Mouse (Mus musculus) thymus, postnatal 10 days (tissue): ENCODE results near the gene Fam168b.

Experiments
- DNase-seq, 2 experiments: peaks; one replicate each; pipeline ENCODE4 v3.0.0; 2021; ENCODE audit warnings: low spot score in 2 of 2

Fam168b gene

DNA sequence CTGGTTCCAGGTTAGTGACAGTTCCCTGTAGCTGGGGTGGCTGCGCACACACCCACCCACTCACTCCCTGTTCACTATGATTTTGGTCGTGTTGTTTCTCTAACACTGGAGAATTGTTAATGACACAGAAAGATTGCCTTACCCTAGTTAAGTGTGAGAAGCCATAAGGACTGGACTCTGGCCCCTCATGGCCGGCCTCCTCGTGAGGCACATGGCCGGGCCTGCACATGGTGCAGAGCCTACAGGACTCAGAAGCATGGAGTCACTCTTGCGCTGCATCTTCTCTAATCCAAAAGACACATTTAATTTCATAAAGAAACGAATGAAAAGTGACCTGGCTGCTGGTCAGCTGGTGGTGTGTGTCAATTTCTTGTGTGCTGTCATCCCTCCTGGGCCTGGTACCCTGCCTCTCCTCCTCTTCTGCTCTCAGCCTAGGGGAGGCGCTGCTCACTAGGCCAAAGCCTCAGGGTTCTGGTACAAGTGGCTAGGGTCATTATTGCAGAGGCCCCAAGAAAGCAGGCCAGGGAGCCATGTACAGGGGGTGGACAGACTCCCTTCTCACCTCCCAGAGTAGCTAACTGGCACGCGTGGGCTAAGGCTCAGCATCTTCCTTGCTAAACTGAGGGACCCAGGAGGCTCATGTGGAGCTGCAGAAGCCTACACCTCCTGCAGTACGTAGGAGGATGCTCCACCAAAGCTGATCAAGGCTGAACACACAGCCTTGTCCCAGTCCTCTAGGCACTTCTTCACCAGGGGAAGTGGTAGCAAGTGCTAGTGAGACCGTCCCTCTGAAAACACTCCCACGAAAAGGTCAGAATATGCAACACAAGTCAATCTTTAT, 30.2 kb downstream of the Fam168b start:
- no peak for DNase-seq

DNA sequence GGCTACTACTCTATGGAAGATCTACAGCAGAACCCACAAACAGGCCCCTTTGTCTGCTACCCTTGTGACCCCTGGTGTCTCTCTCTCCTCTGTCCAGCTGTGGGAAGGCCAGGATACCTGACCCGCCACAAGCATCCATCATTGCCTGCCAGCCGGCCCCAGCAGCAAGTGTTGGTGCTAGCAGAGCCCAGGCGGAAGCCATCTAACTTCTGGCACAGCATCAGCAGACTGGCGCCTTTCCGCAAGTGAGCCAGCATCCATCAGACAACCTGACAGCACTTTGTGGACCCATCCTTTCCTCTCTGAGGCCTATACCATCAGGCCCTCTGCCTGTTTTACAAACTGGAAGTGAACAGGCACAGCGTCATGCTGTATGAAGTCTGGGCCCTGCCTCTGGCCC, 31.3 kb downstream of the Fam168b start:
- DNase-seq, result no peak

DNA sequence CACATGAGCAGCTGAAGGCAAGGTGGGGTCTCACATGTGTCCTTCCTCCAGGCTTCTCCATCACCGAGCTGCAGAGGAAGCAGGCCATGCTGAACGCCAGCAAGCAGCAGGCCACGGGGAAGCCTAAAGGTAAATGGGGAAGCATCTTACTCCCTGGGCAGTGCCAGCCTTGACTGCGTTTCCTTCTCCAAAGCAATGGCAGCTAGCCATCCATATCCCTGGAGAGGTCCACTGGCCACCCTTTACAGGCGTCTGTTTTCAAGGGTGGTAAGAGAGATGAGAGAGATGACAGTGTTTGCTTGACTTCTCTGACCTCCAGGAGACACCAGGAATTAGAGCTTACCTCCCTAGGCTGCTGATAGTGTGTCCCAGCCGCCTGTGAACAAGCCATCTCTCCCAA, 31.8 kb downstream of the Fam168b start:
- DNase-seq, result no peak

DNA sequence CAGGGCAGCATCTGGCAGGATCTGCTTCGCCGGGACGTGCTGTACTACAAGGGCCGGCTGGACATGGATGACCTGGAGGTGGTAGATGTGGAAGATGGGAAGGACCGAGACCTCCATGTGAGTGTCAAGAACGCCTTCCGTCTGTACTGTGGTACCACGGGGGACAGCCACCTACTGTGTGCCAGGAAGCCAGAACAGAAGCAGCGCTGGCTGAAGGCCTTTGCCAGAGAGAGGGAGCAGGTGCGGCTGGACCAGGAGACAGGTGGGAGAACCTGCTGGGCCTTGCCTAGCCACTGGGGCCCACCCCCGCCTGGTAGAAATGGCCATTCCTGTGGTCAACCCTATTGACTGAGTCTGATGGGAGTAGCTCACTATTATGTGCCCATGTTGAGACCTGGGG, 32.6 kb downstream of the Fam168b start:
- no peak for DNase-seq

DNA sequence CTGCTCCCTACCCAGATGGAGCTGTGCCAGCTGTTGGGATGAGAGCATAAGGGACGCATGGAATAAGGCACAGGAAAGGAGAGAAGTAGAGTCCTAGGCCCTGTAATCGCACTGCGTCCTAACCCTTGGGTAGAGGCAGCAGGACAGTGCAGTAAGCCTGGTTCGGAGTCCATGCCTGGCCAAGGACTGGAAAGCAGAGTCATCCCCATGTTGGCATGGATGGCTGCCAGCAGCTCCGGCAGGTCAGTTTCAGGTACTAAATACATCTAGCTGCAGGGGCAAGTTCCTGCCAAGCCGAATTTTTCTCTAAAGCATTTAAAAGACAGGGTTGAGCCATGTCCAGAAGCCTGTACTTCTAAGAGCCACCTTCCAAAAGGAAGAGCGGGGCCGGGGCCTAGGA, 34.4 kb downstream of the Fam168b start:
- DNase-seq, result no peak

DNA sequence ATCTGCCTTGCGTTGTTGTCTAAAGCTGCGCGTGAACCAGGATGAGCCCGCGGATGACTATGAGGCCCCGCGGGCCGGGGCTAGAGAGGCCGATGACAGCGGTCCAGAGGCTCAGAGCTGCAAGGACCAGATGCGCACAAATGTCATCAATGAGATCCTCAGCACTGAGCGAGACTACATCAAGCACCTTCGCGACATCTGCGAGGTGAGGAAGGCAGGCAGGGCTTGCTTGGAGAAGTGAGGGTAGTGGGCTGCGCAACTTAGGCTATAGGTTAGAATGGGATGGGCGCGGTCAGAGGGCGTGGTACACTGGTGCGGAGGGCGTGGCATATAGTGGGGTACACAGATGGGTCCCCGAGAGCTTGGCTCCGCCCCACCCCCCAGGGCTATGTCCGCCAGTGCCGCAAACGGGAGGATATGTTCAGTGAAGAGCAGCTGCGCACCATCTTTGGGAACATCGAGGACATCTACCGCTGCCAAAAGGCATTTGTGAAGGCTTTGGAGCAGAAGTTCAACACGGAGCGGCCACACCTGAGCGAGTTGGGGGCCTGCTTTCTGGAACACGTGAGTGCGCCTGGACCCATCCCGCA, 36.8 kb downstream of the Fam168b start:
- no peak for DNase-seq

DNA sequence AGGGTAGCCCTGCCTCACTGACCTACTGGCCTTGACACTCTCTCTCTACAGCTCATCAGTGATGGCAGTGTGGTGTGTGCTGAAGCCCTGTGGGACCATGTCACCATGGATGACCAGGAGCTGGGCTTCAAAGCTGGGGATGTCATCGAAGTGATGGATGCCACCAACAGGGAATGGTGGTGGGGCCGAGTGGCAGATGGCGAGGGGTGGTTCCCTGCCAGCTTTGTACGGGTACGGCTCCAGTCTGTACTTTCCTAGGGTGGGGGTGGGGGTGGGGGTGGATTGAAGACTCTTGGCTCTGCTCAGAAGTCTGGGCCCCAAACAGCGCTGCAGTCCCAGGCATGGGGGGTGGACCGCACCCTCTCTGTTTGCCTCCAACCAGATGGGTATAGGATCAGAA, 38.0 kb downstream of the Fam168b start:
- DNase-seq, result no peak

DNA sequence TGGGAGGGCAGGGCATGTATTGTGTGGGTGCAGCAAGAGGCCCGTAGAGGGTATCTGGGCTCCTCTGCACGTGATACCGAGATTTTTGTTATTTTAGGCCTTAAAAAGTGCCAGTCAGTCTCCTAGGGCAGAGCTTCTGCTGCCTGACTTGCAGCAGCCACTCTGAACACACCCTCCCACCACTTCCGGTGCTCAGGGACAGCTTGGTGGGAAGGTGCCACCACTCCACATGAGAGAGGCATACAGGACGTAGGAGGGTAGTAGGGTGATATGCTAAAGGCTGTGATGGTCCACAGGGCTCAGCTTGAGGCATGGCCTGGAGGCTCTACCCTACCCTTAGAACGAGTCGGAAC, 40.6 kb downstream of the Fam168b start:
- peak; percentile 69 for DNase-seq

DNA sequence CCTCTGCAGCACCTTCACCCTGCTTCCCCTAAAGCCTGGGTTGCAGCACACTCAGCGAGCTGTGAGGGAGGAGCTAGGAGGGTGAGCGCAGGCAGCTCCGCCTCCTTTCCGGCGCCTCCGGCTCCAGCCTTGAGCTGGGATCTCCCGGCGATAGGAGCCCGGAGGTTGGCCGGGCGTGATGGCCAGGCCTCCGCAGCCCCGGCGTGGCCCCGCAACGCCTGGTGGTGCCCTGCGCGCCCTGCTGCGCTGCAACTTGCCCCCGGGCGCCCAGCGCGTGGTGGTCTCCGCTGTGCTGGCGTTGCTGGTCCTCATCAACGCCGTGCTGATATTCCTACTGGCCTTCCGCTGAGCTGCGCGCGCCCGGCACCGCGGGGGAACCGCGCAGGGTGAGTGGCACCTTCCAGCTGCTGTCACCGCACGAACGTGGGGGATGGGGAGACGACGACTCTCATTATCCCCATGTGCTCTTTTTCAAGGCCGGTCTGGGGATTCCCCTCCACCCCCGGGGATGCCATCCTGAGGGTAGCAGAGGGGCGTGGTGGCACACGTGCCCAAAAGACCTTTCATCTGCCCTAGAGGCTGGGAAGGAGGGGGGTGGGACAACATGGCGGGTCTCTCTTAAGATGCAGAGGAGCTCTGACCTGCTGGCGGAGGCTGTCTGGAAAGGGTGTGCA, 41.1 kb downstream of the Fam168b start:
- peak; percentile 63 to 64 for DNase-seq

DNA sequence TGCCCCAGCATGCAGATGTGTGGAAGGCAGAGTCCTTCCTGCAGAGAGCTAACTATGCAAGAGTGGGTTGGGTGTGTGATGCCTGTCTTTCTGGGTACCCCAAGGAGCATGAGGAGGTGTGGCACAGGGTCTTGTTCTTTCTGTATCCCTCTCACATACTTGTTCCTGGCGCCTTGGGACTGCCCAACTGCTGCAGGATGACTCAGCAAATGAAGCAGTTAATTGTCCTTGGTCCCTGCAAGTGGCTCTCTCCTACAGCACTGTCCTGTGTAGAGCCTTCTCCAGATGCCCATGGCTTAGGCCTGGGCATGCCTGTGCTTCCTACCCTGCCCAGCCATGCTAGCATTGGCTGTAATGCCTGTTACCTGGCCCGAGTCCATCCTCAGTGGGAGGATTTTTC, 43.7 kb downstream of the Fam168b start:
- DNase-seq, result no peak

DNA sequence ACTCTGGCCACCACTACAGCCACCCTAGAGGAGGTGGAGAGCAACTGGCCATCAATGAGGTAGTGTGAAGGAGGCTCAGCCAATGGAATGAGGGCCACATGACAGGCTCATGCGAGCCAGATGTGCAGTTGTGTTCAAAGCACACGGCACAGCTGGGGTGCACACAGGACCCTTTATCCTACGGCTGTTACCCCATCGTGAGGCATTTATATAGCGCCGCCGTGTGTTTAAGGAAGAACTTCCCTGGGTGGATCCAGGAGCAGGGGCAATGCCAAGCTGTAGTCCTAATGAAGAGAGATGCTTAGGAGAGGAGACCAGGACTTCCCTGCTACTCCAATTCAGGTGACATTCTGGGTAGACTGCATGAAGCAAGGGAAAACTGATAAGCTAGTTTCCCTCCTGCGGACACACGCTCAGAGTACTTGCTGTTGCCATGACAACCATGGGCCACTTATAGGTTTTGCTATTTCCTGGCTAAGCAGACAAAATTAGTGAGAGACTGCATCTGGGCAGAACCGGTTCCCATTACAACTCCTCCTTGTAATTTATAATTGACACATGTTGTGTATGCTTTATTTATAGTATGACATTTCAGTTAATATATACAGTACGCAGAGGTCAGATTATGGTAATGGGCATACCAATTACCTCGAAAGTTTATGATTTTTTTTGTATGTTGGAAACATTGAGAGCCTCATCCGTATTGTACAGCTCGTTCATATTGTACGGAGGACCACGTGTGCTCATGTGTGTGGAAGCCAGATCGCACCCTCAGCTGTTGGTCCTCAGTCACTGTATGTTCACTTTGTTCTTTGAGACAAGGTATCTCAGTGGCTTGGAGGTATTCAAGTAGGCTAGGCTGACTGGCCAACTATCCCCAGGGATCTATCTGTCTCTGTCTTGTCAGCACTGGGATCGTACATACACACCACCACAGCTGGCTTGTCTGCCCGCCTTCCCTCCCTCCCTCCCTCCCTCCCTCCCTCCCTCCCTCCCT, 49.3 kb downstream of the Fam168b start:
- no peak for DNase-seq

DNA sequence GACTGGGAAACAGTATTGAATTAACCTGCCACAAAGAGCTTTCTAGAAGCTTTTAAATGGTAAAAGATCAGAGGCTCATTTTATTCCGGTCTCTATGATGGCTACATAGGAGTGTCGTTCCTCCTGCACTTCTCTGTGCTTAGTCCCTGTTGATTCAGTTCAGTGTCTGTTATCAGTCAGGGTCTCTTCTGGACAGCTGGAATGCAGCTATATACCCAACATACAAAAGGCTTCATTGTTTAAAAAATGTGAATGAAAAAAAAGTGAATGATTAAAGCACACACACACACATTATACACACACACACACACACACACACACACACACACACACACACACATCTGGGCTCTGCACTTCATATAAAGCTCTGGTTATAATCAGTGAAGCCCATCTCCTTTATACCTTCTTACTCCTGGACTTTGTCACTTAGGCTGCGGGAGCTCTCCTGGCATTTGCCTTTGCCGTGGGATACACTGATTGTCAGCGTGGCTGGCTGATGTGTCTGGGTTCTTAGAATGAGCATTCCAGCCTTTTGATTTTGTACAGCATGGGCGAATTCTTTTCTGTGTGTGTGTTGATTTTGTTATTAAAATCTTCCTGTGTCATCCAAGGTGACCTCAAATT, 59.2 kb downstream of the Fam168b start:
- DNase-seq, result no peak

DNA sequence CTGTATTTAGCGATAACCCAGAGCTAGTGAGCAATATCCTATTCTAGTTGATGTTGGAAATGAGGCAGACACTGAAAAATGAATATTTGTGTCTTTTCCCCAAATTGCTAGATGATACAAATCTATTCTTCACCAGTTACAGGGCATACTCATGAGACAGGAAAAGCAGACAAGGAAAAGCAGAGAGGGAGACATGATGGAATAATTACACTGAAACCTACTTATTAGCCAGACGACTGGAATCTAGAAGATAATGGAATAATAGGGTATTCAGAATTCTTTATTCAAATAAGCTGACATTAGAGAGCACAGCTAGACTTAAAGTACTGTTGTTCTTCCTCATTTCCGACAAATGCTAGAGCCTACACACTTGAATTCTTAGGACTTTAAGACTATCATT, 67.0 kb downstream of the Fam168b start:
- DNase-seq, result no peak

DNA sequence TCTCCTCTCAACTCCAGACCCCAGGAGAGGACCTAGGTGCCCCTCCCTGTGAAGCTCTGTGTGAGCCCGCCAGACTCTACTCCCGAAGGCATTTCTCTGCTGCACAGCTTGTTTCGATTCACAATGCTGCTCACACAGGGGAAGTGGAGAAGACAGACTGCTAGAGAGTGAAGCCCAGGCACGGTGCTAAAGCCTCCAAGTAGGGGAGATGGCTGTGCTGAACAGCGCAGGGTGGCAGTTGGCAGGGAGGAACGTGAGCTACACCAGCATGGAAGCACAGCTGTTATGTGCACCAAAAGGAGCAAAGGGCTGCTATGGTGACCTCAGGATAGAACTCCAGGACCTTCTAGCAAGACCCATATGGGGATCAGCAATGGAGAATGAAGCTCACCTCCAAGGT, 74.0 kb downstream of the Fam168b start:
- no peak for DNase-seq

DNA sequence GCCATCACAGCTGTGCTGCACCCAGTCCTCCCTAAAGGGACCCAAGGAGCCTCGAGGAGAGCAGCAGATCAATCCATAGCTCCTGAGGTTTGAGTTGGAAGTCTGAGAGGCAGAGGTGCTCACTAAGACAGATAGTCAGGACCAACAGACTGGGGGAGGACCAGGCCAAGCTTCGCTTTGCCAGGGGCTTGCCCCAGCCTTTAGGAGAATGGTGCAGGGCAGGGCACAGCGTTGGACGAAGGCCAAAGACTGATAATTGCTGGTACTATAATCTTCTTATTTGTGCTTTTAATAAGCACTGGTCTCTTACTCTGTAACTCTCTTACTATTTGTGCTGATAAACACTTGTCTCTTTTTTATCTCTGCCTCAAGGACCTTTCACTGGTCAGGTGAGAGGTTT, 75.0 kb downstream of the Fam168b start:
- DNase-seq, result no peak

DNA sequence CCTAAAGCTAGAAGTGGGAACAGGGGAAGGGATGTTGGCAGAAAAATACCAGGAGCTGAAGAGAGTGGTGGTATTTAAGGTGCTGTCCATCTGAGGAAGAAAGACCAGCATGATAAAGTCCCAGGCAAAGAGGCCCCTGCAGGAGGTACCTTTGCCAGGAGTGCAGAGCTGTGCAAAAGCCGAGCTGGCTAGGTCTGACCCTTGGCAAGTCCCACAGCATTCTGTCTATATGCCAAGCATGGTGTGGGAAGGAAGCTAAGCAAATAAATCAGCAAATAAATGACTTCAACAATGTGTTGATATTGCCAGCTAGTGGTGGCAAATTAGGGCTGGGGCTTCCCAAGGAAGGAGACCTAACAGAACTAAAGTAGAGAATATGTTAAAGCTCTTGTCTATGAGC, 76.0 kb downstream of the Fam168b start:
- DNase-seq, result no peak
